Mouse (Mus musculus): ENCODE measurements around the gene Egfl7. TPM values are rescaled to one million over a fixed set of nuclear protein-coding genes. Genes with fewer than 3 reads are reported as not detected.
A peak's percentile ranks its signal among the peaks of the same experiment; 100 is the strongest.

Egfl7 gene
- polyA plus RNA-seq, 1 experiment from 2014 or later = 54.9 TPM

DNA sequence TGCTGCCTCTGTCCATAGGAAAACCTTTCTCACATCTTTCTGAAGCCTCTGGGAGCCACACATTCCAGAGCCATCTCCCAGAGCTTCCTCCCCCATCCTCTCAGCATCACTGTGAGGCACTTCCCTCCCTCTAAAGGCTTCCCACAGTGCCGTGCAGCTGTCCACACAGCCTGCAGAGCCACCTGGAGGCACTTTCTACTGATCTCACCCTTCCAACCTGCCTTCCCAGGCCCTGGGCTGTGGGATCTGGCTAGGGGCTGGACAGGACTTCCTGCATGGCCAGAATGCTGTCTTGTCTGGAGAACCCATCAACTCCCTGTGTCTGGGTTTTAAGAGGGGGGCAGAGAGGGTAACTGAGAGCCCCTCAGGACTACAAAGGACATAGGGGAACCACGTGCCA, 32.3 kb upstream of the Egfl7 start:
- Histone ChIP-seq H3K4me2 (no peak overlapping the region), H3K27me3 (no peaks in the 10 kb centered on the region), H3K9ac (no peak overlapping the region), H3K36me3 (replicated peaks) (no peaks in the 10 kb centered on the region), H3K27ac (no peak overlapping the region), H3K9me3 (no peaks in the 10 kb centered on the region), H3K4me1 (peaks cover 20% of the 10 kb centered on the region), H3K4me3 (replicated peaks) (no peak overlapping the region)
- 33% methylated on average over 2 of the region's 2 CpGs for WGBS
- ATAC-seq (ENCODE audit: low FRiP score) = no peak

DNA sequence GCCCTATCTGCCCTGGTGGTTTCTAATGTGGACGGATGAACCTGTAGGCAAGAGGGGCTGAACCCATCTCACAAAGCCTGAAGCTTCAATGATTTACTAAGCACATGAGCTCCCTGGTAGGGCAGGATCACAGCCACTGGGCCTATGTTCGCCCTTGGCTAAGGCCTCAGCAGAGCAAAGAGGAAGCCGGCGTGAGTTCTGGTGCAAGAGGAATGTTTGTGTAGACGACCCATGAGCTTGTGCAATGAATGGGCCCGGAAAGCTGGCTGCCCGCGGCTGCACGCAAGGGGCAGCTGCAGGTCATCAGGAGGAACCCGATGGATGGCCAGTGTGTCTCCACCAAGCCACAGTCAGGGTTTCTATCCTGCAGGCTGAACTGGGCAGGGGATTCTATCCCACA, 30.0 kb upstream of the Egfl7 start:
- no peak for ATAC-seq (ENCODE audit: low FRiP score)
- no peak overlapping the region for H3K4me2 ChIP-seq
- H3K36me3 ChIP-seq (replicated peaks) = no peaks in the 10 kb centered on the region
- H3K9ac ChIP-seq = no peak overlapping the region
- H3K4me3 ChIP-seq (replicated peaks) = no peak overlapping the region
- H3K4me1 ChIP-seq = peaks cover 20% of the 10 kb centered on the region
- no peaks in the 10 kb centered on the region for H3K9me3 ChIP-seq
- no peaks in the 10 kb centered on the region for H3K27me3 ChIP-seq
- H3K27ac ChIP-seq = no peak overlapping the region
- WGBS = 90% methylated on average over 10 of the region's 10 CpGs

GRCm38 (mm10) chr2:26550205-26550604, 29.6 kb upstream of the Egfl7 start:
- no peak overlapping the region for H3K9ac ChIP-seq
- 75% methylated on average over 3 of the region's 3 CpGs for whole genome bisulfite sequencing
- no peaks in the 10 kb centered on the region for H3K9me3 ChIP-seq

DNA sequence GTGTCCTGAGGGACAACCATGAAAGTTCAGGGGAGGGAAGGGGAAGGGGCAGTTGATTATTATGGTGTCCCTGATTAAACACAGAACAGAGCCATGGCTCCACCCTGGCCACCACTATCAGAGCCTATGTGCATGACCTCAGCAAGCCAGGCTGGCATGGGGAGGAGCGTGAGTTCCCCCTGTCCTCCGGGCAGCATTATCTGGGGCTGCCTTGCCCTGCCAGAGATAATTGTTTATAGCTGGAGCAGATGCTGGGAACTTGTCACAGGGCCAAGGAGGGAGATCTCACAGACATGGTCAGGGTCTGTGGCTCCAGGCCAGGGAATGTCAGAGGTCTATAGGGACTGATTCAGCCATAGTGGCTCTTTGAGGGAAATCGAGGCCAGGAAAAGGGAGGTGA, 29.0 kb upstream of the Egfl7 start:
- WGBS = 91% methylated on average over 3 of the region's 3 CpGs
- Histone ChIP-seq H3K9me3 (no peaks in the 10 kb centered on the region), H3K27ac (no peak overlapping the region), H3K36me3 (replicated peaks) (no peaks in the 10 kb centered on the region), H3K4me3 (replicated peaks) (no peak overlapping the region), H3K27me3 (no peaks in the 10 kb centered on the region), H3K4me1 (peaks cover 20% of the 10 kb centered on the region), H3K4me2 (no peak overlapping the region), H3K9ac (no peak overlapping the region)
- ATAC-seq (ENCODE audit: low FRiP score) = no peak

More at GRCm38 (mm10) chr2:26550205-26550604, 29.6 kb upstream of the Egfl7 start:
- Histone ChIP-seq H3K27me3 (no peaks in the 10 kb centered on the region), H3K27ac (no peak overlapping the region), H3K36me3 (replicated peaks) (no peaks in the 10 kb centered on the region), H3K4me2 (no peak overlapping the region), H3K4me3 (replicated peaks) (no peak overlapping the region), H3K4me1 (peaks cover 20% of the 10 kb centered on the region)
- no peak for ATAC-seq (ENCODE audit: low FRiP score)

GRCm38 (mm10) chr2:26551446-26551845, 28.4 kb upstream of the Egfl7 start:
- no peak overlapping the region for H3K9ac ChIP-seq
- WGBS = 71% methylated on average over 8 of the region's 8 CpGs
- H3K36me3 ChIP-seq (replicated peaks) = no peaks in the 10 kb centered on the region
- H3K4me1 ChIP-seq = peaks cover 20% of the 10 kb centered on the region
- H3K4me2 ChIP-seq = no peak overlapping the region
- no peak overlapping the region for H3K27ac ChIP-seq
- H3K27me3 ChIP-seq = no peaks in the 10 kb centered on the region
- no peaks in the 10 kb centered on the region for H3K9me3 ChIP-seq
- no peak overlapping the region for H3K4me3 ChIP-seq (replicated peaks)
- no peak for ATAC-seq (ENCODE audit: low FRiP score)

DNA sequence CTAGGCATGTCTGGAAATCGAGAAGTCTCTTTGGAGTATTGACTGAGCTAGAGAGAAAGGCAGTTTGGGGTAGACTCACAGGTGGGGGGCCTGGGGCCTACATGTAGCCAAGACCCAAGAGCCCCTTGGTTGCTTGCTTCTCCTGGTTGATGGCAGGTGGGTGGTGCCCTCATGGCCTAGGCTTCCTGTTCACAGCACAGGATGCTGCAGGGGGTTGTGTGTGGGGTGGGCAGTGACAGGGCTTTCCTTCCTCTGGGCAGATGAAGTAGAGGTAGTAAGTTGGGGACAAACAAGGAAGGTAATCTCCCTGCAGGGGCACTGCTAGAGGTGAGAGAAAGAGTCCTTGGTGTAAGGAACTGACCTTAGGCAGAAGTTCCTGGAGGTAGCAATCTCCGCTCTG, 27.7 kb upstream of the Egfl7 start:
- WGBS = 87% methylated on average over 2 of the region's 2 CpGs
- H3K4me1 ChIP-seq = peaks cover 17% of the 10 kb centered on the region

GRCm38 (mm10) chr2:26553904-26554303, 25.9 kb upstream of the Egfl7 start:
- H3K4me3 ChIP-seq (replicated peaks) = no peak overlapping the region
- no peaks in the 10 kb centered on the region for H3K9me3 ChIP-seq
- no peak overlapping the region for H3K9ac ChIP-seq
- H3K27me3 ChIP-seq = no peaks in the 10 kb centered on the region
- peaks cover 9% of the 10 kb centered on the region; the same call in 1 of the 2 replicates for H3K4me1 ChIP-seq
- H3K27ac ChIP-seq = no peak overlapping the region
- H3K36me3 ChIP-seq (replicated peaks) = no peaks in the 10 kb centered on the region
- ATAC-seq (ENCODE audit: low FRiP score) = no peak
- WGBS = 84% methylated on average over 9 of the region's 9 CpGs
- no peak overlapping the region for H3K4me2 ChIP-seq

More for the DNA sequence above, 27.7 kb upstream of the Egfl7 start:
- Histone ChIP-seq H3K4me2 (no peak overlapping the region), H3K9ac (no peak overlapping the region), H3K9me3 (no peaks in the 10 kb centered on the region), H3K27me3 (no peaks in the 10 kb centered on the region), H3K36me3 (replicated peaks) (no peaks in the 10 kb centered on the region), H3K4me3 (replicated peaks) (no peak overlapping the region), H3K27ac (no peak overlapping the region)
- ATAC-seq (ENCODE audit: low FRiP score) = no peak

DNA sequence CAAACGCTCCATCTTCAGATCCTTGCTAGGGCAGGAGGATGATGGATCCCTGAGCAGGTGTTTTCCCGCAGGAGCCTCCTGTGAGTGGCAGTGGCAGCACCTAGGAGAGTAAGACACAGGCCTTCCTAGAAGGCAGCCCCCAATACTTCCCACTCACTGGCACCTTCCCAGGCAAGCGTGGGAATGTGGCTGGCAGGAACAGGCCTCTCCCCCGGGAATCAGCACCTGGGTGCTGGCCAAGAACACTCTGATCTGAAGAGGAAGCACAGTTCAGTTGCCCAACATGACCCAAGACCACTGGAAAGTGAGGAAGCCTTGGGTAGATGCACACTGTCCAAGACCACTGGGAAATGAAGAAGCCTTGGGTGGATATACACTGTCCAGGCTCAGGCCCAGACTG, 24.7 kb upstream of the Egfl7 start:
- Histone ChIP-seq H3K9ac (no peak overlapping the region), H3K27me3 (no peaks in the 10 kb centered on the region), H3K27ac (no peak overlapping the region), H3K4me1 (peaks cover 7% of the 10 kb centered on the region; the same call in 1 of the 2 replicates), H3K36me3 (replicated peaks) (no peaks in the 10 kb centered on the region), H3K9me3 (no peaks in the 10 kb centered on the region), H3K4me3 (replicated peaks) (no peak overlapping the region), H3K4me2 (no peak overlapping the region)
- 90% methylated on average over 4 of the region's 4 CpGs for WGBS
- ATAC-seq (ENCODE audit: low FRiP score) = no peak

DNA sequence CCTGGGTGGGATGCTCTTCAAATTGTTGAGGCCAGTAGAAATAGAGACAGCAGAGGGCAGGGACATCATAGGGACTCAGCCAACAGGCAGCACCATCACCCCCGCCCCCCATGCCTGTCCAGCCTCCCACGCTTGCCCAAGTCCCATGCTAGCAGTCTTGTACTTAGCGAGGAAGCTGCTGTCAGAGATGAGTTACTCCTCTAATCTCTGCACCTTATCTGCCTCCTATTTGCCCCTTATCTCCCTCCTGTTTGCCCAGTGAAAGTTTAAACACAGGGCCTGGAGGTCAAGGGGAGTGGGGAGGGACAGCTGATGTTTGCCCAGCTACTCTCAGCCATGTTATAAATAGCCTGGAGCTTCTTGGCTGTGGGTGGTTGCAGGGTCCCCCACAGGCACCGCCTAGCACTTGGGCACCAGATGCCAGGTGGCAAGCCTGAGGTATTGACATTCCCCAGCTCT, 23.2 kb upstream of the Egfl7 start:
- Histone ChIP-seq H3K4me1 (peaks cover 10% of the 10 kb centered on the region), H3K27me3 (no peaks in the 10 kb centered on the region), H3K36me3 (replicated peaks) (no peaks in the 10 kb centered on the region), H3K9ac (no peak overlapping the region), H3K4me3 (replicated peaks) (no peak overlapping the region), H3K4me2 (no peak overlapping the region), H3K9me3 (no peaks in the 10 kb centered on the region), H3K27ac (no peak overlapping the region)
- ATAC-seq (ENCODE audit: low FRiP score) = no peak
- WGBS = 79% methylated on average over 4 of the region's 4 CpGs

GRCm38 (mm10) chr2:26560506-26560905, 19.3 kb upstream of the Egfl7 start:
- Histone ChIP-seq H3K27me3 (no peaks in the 10 kb centered on the region), H3K9ac (no peak overlapping the region), H3K27ac (no peak overlapping the region), H3K9me3 (no peaks in the 10 kb centered on the region), H3K4me2 (no peak overlapping the region), H3K4me3 (replicated peaks) (no peak overlapping the region), H3K4me1 (peaks cover 11% of the 10 kb centered on the region), H3K36me3 (replicated peaks) (no peaks in the 10 kb centered on the region)
- no peak for ATAC-seq (ENCODE audit: low FRiP score)
- WGBS = 76% methylated on average over 5 of the region's 5 CpGs

GRCm38 (mm10) chr2:26561351-26562016, 18.3 kb upstream of the Egfl7 start:
- Histone ChIP-seq H3K27ac (no peak overlapping the region), H3K4me1 (peaks cover 15% of the 10 kb centered on the region), H3K36me3 (replicated peaks) (no peaks in the 10 kb centered on the region), H3K4me2 (no peak overlapping the region), H3K9ac (no peak overlapping the region), H3K27me3 (no peaks in the 10 kb centered on the region), H3K4me3 (replicated peaks) (no peak overlapping the region), H3K9me3 (no peaks in the 10 kb centered on the region)
- WGBS = 41% methylated on average over 6 of the region's 6 CpGs
- ATAC-seq (ENCODE audit: low FRiP score) = peak; percentile 84

GRCm38 (mm10) chr2:26566221-26566620, 13.6 kb upstream of the Egfl7 start:
- no peak overlapping the region for H3K27ac ChIP-seq
- 16% methylated on average over 4 of the region's 4 CpGs for WGBS

DNA sequence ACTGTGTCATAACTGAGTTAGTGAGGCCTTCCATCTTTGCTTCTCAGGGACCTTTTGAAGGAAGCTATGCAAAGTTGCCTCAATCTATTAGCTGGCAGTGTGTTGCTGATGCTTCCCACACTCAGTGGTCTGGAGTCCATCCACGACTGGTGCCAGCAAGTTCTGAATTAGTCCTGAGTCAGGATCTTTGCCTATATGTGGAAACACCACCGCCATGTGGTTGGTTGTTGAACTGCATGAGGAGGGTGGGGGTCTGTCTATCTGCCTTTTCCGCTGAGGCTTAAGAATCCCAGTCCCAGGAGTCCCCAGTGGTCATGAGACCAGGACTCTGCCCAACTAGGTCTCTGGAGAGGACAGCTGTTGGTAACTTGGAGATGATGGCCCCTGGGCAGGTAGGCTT, 9.8 kb upstream of the Egfl7 start:
- ATAC-seq (ENCODE audit: low FRiP score) = no peak
- Histone ChIP-seq H3K4me3 (replicated peaks) (no peak overlapping the region), H3K9me3 (no peaks in the 10 kb centered on the region), H3K4me2 (no peak overlapping the region), H3K9ac (no peak overlapping the region), H3K27ac (no peak overlapping the region), H3K27me3 (peaks cover 3% of the 10 kb centered on the region; the same call in 1 of the 2 replicates), H3K4me1 (peaks cover 22% of the 10 kb centered on the region), H3K36me3 (replicated peaks) (no peaks in the 10 kb centered on the region)
- WGBS = 7% methylated on average over 3 of the region's 3 CpGs

More at GRCm38 (mm10) chr2:26566221-26566620, 13.6 kb upstream of the Egfl7 start:
- peaks cover 8% of the 10 kb centered on the region for H3K4me1 ChIP-seq
- H3K9me3 ChIP-seq = no peaks in the 10 kb centered on the region
- no peak; the same call in 1 of the 2 replicates for ATAC-seq (ENCODE audit: low FRiP score)
- no peaks in the 10 kb centered on the region for H3K36me3 ChIP-seq (replicated peaks)
- H3K4me3 ChIP-seq (replicated peaks) = no peak overlapping the region
- no peak overlapping the region for H3K4me2 ChIP-seq
- H3K27me3 ChIP-seq = no peaks in the 10 kb centered on the region; the same call in 1 of the 2 replicates
- no peak overlapping the region for H3K9ac ChIP-seq

Measured in forebrain, embryonic 12.5 days (tissue).